Mouse (Mus musculus) heart, embryonic 15.5 days (tissue): ENCODE measurements at regions not wholly inside any gene's neighbourhood (a gene's known extent, or its start where the extent isn't known, plus 50 kb on each side); places are given as distances from the start of the nearest gene placed in this dataset.

Source experiments
- ATAC-seq: fragments of 200-750 bp; cut with Nextera tagmentation; replicated peaks from 2 replicates; pipeline ENCODE4 v1.8.0; 2017; ENCODE audit warnings: low read depth, moderate TSS enrichment; ENCODE audit not compliant: insufficient number of reproducible peaks, insufficient read depth, low FRiP score
- H3K27ac ChIP-seq: fragments of 300-500 bp; sonication (generic); 2 replicates; pipeline ENCODE4 v1.5.1; 2015; ENCODE audit warnings: mild to moderate bottlenecking, inconsistent platforms
- H3K27me3 ChIP-seq: fragments of 300-500 bp; sonication (generic); 2 replicates; pipeline ENCODE4 v1.6.1; 2015; ENCODE audit warnings: inconsistent platforms
- H3K36me3 ChIP-seq: fragments of 300-500 bp; sonication (generic); 2 replicates; pipeline ENCODE4 v1.6.1; 2015; ENCODE audit warnings: mild to moderate bottlenecking, inconsistent platforms
- H3K4me1 ChIP-seq: fragments of 300-500 bp; sonication (generic); replicated peaks from 2 replicates; pipeline ENCODE4 v1.6.1; 2015; ENCODE audit warnings: inconsistent platforms
- H3K4me2 ChIP-seq: fragments of 300-500 bp; sonication (generic); 2 replicates; pipeline ENCODE4 v1.6.1; 2015; ENCODE audit warnings: inconsistent platforms, mild to moderate bottlenecking, moderate library complexity
- H3K4me3 ChIP-seq: fragments of 300-500 bp; sonication (generic); 2 replicates; pipeline ENCODE4 v1.5.1; 2015; ENCODE audit warnings: mild to moderate bottlenecking, inconsistent platforms
- H3K9ac ChIP-seq: fragments of 300-500 bp; sonication (generic); 2 replicates; pipeline ENCODE4 v1.6.1; 2015; ENCODE audit warnings: mild to moderate bottlenecking, inconsistent platforms
- H3K9me3 ChIP-seq: fragments of 300-500 bp; sonication (generic); replicated peaks from 2 replicates; pipeline ENCODE4 v1.6.1; 2016; ENCODE audit warnings: inconsistent platforms
- WGBS: fragments of 180-500 bp; shearing (Covaris S2); methylation state at CpG from one replicate; pipeline ENCODE4 v1.1.7; 2015; ENCODE audit warnings: mixed read lengths; 5-methylcytosine and 5-hydroxymethylcytosine counted together

- no peak overlapping the region for H3K9ac ChIP-seq
- no peak overlapping the region for H3K4me3 ChIP-seq
- H3K9me3 ChIP-seq: no peaks in the 10 kb centered on the region
- ATAC-seq: no peak
- 93% methylated on average over 1 of the region's 1 CpGs for WGBS
- no peaks in the 10 kb centered on the region for H3K27me3 ChIP-seq
- no peak overlapping the region for H3K4me2 ChIP-seq
- H3K4me1 ChIP-seq: peaks cover 21% of the 10 kb centered on the region
- no peaks in the 10 kb centered on the region for H3K36me3 ChIP-seq
- no peak overlapping the region for H3K27ac ChIP-seq
Measured at GRCm38 (mm10) chr14:25336875-25337274, 122.1 kb upstream of the Zmiz1 start.

DNA sequence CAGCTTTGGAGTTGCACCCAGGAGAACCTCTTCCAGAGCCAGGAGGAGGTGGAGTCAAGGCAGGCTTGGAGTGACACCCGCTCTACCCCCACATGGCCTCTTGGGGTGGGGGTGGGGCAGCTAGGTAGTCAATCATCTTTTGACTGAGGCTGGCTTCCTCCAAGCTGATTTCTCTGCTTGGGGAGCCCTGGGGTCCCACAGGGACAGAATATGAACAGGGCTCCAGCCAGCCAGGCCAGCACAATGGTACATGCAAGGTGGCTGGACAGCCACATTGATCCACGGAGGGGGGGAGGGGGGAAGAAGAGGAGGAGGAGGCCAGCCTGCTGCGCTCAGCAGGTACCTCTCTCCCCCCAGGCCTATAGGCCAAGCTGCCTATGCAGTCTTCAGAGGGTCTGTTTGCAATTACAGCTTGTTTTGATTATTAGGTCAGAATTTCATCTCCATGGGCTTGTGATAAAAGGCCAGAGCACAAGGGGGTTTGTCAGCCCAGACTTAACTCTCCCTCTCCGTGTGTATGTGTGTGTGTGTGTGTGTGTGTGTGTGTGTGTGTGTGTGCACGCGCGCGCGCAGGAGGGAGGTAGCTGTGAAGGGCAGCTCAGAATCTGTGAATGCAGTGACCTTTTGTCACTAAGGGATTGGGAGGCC is 120.5 kb upstream of the Zmiz1 start:
- WGBS: 62% methylated on average over 9 of the region's 9 CpGs
- H3K36me3 ChIP-seq: no peaks in the 10 kb centered on the region
- no peak; the same call in 1 of the 2 replicates for ATAC-seq

GRCm38 (mm10) chr14:25340845-25341244 is 118.1 kb upstream of the Zmiz1 start:
- 82% methylated on average over 9 of the region's 9 CpGs for WGBS
- H3K9ac ChIP-seq: no peak overlapping the region
- H3K4me2 ChIP-seq: no peak overlapping the region
- ATAC-seq: no peak
- peaks cover 38% of the 10 kb centered on the region for H3K4me1 ChIP-seq
- H3K27ac ChIP-seq: no peak overlapping the region; the same call in 1 of the 2 replicates
- no peaks in the 10 kb centered on the region for H3K36me3 ChIP-seq
- no peaks in the 10 kb centered on the region for H3K27me3 ChIP-seq
- H3K9me3 ChIP-seq: no peaks in the 10 kb centered on the region
- H3K4me3 ChIP-seq: no peak overlapping the region

More for the DNA sequence above, 120.5 kb upstream of the Zmiz1 start:
- no peak overlapping the region for H3K4me2 ChIP-seq
- peaks cover 33% of the 10 kb centered on the region for H3K4me1 ChIP-seq
- H3K9ac ChIP-seq: no peak overlapping the region
- H3K4me3 ChIP-seq: no peak overlapping the region
- H3K9me3 ChIP-seq: no peaks in the 10 kb centered on the region
- no peak overlapping the region; the same call in 1 of the 2 replicates for H3K27ac ChIP-seq
- H3K27me3 ChIP-seq: no peaks in the 10 kb centered on the region

DNA sequence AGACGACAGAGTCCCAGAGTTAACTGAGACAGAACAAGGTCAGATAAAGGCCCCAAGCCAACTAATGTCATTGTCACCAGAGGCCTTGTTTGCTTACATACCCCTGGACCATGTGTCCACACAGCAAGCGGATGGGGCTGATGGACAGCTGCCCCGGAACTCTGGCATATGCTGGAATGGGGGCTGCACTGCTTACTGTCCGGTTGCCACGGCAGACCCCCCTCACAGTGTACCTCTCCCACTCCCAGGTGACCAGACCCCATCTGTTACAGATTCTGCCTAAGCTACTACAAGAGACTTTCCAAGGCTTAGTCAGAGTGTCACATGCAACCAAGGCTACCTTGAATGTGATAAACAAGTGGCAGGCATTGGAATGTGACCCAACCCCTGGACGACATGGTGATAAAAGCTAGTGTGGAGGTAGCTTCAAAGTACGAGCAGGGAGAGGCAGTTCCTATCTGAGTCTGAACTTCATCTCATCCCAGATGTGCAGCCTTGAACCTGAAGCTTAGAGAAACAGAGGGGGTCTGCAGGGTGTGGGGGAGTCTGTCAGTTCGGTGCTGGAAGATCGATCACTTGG is 117.0 kb upstream of the Zmiz1 start:
- Histone ChIP-seq H3K9ac (no peak overlapping the region), H3K4me3 (no peak overlapping the region), H3K27me3 (no peaks in the 10 kb centered on the region), H3K4me1 (peaks cover 46% of the 10 kb centered on the region), H3K4me2 (no peak overlapping the region), H3K27ac (peak overlapping the region; percentile 4; the same call in 1 of the 2 replicates), H3K9me3 (no peaks in the 10 kb centered on the region), H3K36me3 (no peaks in the 10 kb centered on the region)
- ATAC-seq: no peak
- 49% methylated on average over 9 of the region's 9 CpGs for WGBS

DNA sequence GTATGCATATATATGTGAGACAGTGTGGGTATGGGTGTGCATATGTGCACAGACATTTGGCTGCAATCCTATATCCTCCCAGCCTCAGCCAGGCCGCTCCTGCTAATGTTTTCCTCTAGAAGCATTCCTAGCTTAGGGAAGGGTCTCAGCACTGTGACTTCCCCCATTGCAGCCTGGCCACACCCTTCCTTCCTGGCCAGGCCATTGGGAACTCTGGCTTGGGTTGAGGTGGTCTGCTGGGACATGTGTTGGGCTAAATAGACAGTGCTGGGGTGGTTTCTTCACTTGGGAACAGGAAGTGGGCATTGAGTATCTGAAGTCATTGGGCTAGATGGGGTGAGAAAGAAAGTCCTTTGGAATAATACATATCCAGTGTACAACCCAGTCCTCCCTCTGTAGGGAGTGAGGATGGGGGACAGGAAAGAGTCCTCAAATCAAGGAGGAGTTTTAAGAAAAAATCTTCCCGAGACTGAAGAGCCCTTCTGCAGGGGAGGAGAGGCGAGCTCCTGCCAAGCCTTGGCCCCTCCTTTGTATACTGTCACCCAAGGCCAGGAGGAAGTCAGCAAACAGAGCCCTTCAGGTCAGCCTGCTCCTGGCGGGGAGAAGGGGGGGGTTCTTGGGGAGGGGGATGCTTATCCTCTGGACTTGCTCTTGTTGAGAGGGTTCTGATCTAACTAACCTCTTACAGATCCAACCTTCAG is 116.0 kb upstream of the Zmiz1 start:
- Histone ChIP-seq H3K27me3 (no peaks in the 10 kb centered on the region), H3K36me3 (no peaks in the 10 kb centered on the region), H3K9ac (no peak overlapping the region), H3K9me3 (no peaks in the 10 kb centered on the region), H3K4me2 (no peak overlapping the region), H3K27ac (peak overlapping the region; percentile 36; the same call in 1 of the 2 replicates), H3K4me1 (peaks cover 45% of the 10 kb centered on the region), H3K4me3 (no peak overlapping the region)
- ATAC-seq: peak; percentile 12; the same call in 1 of the 2 replicates
- 36% methylated on average over 4 of the region's 4 CpGs for WGBS

DNA sequence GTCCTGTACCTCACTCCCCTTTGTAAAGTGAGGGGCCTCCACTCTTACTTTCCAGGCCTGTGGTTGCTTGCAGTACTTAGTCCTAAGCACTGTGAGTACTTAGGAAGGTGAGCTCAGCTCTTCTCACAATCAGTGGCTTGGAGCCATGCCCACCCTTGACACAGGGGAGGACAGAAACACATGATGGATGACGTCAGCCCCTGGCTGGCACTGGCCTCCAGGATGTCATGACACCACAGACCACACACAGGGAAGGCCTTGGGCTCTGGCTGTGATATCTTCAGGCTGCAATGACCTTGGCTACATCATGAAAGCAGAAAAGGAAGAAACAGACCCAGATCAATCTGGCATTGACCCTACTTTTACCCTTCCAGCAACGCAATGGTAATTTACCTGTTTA is 113.0 kb upstream of the Zmiz1 start:
- Histone ChIP-seq H3K27me3 (no peaks in the 10 kb centered on the region), H3K4me3 (no peak overlapping the region), H3K4me1 (peaks cover 35% of the 10 kb centered on the region), H3K27ac (peak overlapping the region; percentile 48), H3K9me3 (no peaks in the 10 kb centered on the region), H3K9ac (no peak overlapping the region), H3K4me2 (no peak overlapping the region), H3K36me3 (no peaks in the 10 kb centered on the region)
- ATAC-seq: peak; percentile 45; the same call in 1 of the 2 replicates
- 39% methylated on average over 2 of the region's 2 CpGs for WGBS

DNA sequence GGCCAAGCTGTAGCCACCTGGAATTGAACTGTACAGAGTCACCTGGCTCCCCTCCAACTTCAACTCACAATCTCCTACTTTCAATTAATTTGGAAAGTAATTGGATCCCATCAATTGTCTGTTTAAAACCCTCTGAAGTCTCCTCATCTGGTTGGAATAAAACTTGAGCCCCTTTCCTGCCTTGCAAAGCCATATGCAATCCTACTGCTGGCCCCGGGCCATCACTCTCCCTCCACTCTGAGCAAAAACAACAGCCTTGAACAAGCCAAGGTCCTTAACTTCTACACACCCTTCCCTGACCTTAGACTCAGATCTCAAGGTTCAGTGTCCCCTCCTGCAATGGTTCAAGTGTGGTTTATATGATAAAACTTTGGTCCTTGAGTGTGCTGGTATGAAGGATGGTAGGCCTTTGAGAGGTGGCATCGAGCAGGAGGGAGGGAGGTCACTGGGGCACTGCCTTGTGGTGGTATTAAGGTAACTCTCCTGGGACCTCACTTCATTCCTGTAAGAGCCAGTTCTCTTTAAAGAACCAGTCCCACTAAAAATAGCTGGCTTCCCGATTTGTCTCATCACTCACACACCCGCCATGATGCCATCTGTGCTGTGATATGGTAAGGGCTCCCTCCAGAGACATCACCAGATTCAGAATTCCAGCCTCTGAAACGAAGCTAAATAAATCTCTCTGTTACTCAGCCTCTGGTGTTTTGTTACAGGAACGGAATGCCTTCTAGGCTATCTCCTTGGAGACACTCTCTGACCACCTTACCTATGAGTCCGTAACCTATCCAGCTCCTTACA is 112.0 kb upstream of the Zmiz1 start:
- peaks cover 25% of the 10 kb centered on the region for H3K4me1 ChIP-seq
- no peak overlapping the region for H3K4me3 ChIP-seq
- ATAC-seq: no peak
- 55% methylated on average over 7 of the region's 7 CpGs for WGBS
- H3K36me3 ChIP-seq: no peaks in the 10 kb centered on the region
- no peak overlapping the region for H3K4me2 ChIP-seq
- peak overlapping the region; percentile 35 for H3K27ac ChIP-seq
- H3K9ac ChIP-seq: no peak overlapping the region
- no peaks in the 10 kb centered on the region for H3K9me3 ChIP-seq
- H3K27me3 ChIP-seq: no peaks in the 10 kb centered on the region

GRCm38 (mm10) chr14:25350282-25350964 is 108.6 kb upstream of the Zmiz1 start:
- Histone ChIP-seq H3K4me2 (no peak overlapping the region), H3K4me1 (peaks cover 30% of the 10 kb centered on the region), H3K4me3 (no peak overlapping the region), H3K9ac (no peak overlapping the region), H3K27ac (no peak overlapping the region), H3K36me3 (no peaks in the 10 kb centered on the region), H3K9me3 (no peaks in the 10 kb centered on the region), H3K27me3 (no peaks in the 10 kb centered on the region)
- 77% methylated on average over 9 of the region's 9 CpGs for WGBS
- no peak for ATAC-seq

- H3K4me1 ChIP-seq: peaks cover 17% of the 10 kb centered on the region
- H3K4me3 ChIP-seq: no peak overlapping the region
- peak overlapping the region; percentile 45; the same call in 1 of the 2 replicates for H3K27ac ChIP-seq
- H3K27me3 ChIP-seq: no peaks in the 10 kb centered on the region
- H3K36me3 ChIP-seq: no peaks in the 10 kb centered on the region
- H3K4me2 ChIP-seq: no peak overlapping the region
- no peak overlapping the region for H3K9ac ChIP-seq
- WGBS: 54% methylated on average over 8 of the region's 8 CpGs
- H3K9me3 ChIP-seq: no peaks in the 10 kb centered on the region
- peak; percentile 60; the same call in 1 of the 2 replicates for ATAC-seq
Measured at GRCm38 (mm10) chr14:25353804-25354203, 105.2 kb upstream of the Zmiz1 start.

- Histone ChIP-seq H3K9me3 (no peaks in the 10 kb centered on the region), H3K4me2 (no peak overlapping the region), H3K9ac (no peak overlapping the region), H3K4me1 (peaks cover 17% of the 10 kb centered on the region), H3K4me3 (no peak overlapping the region), H3K27ac (peak overlapping the region; percentile 45; the same call in 1 of the 2 replicates), H3K36me3 (no peaks in the 10 kb centered on the region), H3K27me3 (no peaks in the 10 kb centered on the region)
- ATAC-seq: no peak
- WGBS: 54% methylated on average over 7 of the region's 7 CpGs
Measured at GRCm38 (mm10) chr14:25354288-25354850, 104.6 kb upstream of the Zmiz1 start.
